Mouse (Mus musculus): ENCODE data around the gene Exosc9.

- TF ChIP-seq CTCF (IDR thresholded peaks at IDR 0.05; ENCODE audit: borderline replicate concordance, insufficient read depth, low read length) (no peak), POLR2A (IDR thresholded peaks at IDR 0.05; ENCODE audit: low read depth, low read length) (no peak)
These were observed 40.9 kb upstream of the Exosc9 start for GRCm38 (mm10) chr3:36511491-36511890.

All from embryonic fibroblast, embryonic 13.5 days (primary cell).